Mouse (Mus musculus) lung, adult 2 months (tissue): ENCODE measurements around the gene Slc2a6.

Source experiments
- CTCF ChIP-seq: fragments of 200-500 bp; IDR thresholded peaks from 2 replicates; pipeline ENCODE4 v1.5.1; 2011; ENCODE audit warnings: mild to moderate bottlenecking, low read length, control low read depth; ENCODE audit not compliant: insufficient read depth
- POLR2A ChIP-seq: fragments of 200-500 bp; IDR thresholded peaks from 2 replicates; pipeline ENCODE4 v1.6.1; 2011; ENCODE audit warnings: low read depth, mild to moderate bottlenecking, control low read depth, low read length, borderline replicate concordance; ENCODE audit errors: extremely low read depth

DNA sequence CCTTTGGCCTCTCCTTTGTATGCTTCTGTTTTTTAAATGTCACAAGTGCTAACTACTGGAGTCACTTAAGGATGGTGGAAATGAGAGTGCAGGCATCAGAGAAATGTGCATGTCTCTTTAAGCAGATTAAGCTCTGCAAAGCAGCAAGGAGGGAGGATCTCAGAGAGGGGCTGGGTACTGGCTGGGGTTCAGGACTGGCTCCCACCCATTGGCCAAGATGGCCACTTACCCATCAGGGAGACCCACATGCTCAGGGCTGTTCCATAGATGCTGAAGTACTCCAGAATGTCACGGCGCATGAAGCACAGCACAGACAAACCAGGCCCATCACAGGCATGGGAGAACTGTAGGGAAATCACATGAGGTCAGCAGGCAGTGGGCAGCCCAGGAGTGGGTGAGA, 39.3 kb upstream of the Slc2a6 start:
- TF ChIP-seq POLR2A (no peak), CTCF (no peak)
